Mouse (Mus musculus) neural tube, postnatal 0 days (tissue): ENCODE measurements around the gene Myadm. TPM values are rescaled to one million over a fixed set of nuclear protein-coding genes. Genes with fewer than 3 reads are reported as not detected.

ENCODE experiments used
- polyA plus RNA-seq: library from polyadenylated mRNA; unstranded; fragments of >200 nt; fragmentation: Nextera tagmentation; extraction: Ambion mirVana; gene quantifications from 2 replicates; pipeline ENCODE4 v1.2.1, GENCODE M21; 2015

Gene Myadm
- 41.2 and 41.5 TPM in 2 replicates for polyA plus RNA-seq

DNA sequence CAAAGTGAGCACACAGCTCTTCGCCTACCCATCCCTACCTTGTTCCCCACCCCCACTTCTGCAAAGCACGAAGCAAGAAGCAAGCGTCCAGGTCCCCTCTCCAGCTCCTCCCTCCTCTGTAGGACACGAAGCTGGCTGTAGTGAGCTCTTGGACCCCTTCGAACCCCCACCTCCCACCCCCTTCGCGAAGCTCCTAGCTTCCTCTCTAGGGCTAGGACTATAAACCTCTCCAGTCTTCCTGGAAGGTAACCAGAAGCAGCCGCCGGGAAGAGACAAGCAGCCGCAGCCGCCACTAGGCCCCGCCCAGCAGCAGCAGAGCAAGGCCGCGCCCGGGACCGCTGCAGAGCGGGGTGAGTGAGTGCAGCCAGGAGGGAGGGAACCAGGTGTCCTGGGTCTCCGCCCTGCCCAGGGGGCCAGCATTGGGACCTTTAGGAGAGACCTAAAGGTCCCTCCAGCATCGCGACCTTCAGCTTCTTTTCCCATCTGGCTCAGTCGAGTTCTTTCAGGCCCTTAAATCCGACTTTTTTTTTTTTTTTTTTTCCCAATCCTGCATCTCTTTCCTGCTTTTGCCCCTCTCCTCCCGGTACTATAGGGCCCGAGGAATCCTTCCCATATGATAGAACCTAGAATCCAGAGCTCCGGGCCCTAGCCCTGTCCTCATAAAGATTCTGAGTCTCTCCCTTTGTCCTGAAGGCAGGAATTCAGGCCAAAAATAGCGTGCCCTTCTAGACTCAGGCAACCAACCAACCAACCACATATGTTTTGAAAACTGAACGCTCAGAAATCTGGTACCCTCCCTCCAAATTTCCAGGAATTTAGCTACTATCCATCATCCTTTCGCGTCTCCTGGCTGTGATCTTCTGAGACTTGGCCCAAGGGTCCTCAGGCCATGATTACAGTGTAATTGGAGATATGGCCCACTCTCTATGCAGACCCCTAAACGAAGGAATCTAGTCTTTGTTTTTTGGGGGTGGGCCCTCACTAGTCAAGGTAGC, at the start of gene Myadm, which contains the start of gene Prkcg:
Gene Myadm, plus strand, starts transcription at position 105 of the 995 bp plus-strand sequence.
Gene Prkcg, plus strand, starts transcription at position 204 of the 995 bp plus-strand sequence.

GRCm38 (mm10) chr7:3332619-3333521, 44.0 kb downstream of the Myadm start, which contains the start of gene Cacng7:
Cacng7 (plus strand) TSS chr7:3332955.

Other genes with a start within 250 kb of the Myadm start
- gene AU018091, start 119.9 kb upstream of the Myadm start, polyA plus RNA-seq = not detected in 2 replicates
- not detected in 2 replicates for gene Nlrp12, start 39.3 kb upstream of the Myadm start, polyA plus RNA-seq
- 3.5 and 5.6 TPM in 2 replicates for gene Prkcg, start 99 bp downstream of the Myadm start, polyA plus RNA-seq
- 5.0 and 5.4 TPM in 2 replicates for gene Cacng7, start 43.9 kb downstream of the Myadm start, polyA plus RNA-seq
- 13.2 and 17.7 TPM in 2 replicates for gene Cacng8, start 101.6 kb downstream of the Myadm start, polyA plus RNA-seq
- gene Cacng6, start 135.1 kb downstream of the Myadm start, polyA plus RNA-seq = 0.12 and 0.29 TPM in 2 replicates
- 0.09 TPM in 1 of 2 replicates, not detected in the other for gene Tarm1, start 213.5 kb downstream of the Myadm start, polyA plus RNA-seq